Mouse (Mus musculus): ENCODE results near the gene Ccdc180. TPM values are rescaled to one million over a fixed set of nuclear protein-coding genes. Genes with fewer than 3 reads are reported as not detected.

The Ccdc180 gene
- polyA plus RNA-seq, 1 experiment from 2014 or later: 0.10 TPM

DNA sequence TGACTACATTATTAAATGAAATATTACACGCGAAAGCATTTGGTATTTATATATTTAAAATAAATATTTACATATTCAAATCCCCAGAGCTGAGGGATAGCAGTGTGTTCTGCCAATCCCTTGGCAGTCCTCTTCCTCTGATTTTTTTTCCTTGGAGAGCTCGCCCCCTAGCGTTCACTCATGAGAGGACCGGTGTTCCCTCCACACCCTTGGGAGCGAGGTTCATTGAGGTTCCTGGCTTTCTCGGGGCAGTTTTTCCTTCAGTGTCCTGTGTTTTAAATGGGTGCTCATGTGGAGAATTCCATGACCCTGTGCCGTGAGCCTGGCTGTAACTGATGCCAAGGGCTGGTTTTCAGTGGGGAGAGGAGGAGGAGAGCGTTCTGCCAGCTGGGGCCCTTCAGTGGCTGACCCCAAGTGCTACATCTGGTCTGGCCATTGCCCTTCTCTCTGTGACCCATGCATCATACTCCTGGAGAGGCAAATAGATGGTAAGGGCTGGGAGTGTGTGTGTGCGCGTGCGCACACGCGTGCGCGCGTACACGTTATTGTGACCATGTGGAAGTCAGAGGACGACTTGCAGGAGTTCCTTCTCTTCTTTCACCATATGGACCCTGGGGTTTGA lies 34.2 kb upstream of the Ccdc180 start:
- Histone ChIP-seq H3K27me3 (replicated peaks; ENCODE audit: control insufficient read depth, insufficient read depth, low read length) (no peaks in the 10 kb centered on the region), H3K4me3 (ENCODE audit: low read depth, low read length) (no peak overlapping the region), H3K9ac (ENCODE audit: low read length) (no peak overlapping the region), H3K4me2 (ENCODE audit: low read length) (no peak overlapping the region), H3K27ac (ENCODE audit: low read depth, low read length) (no peak overlapping the region), H3K36me3 (ENCODE audit: control insufficient read depth, insufficient read depth, low read length) (no peaks in the 10 kb centered on the region), H3K4me1 (ENCODE audit: control insufficient read depth, insufficient read depth, low read length) (no peaks in the 10 kb centered on the region), H3K9me3 (replicated peaks; ENCODE audit: control insufficient read depth, low read length) (no peaks in the 10 kb centered on the region)
- WGBS: 51% methylated on average over 19 of the region's 19 CpGs
- DNase-seq (ENCODE audit: low spot score) (peak; percentile 89), ATAC-seq (peak; percentile 80)

DNA sequence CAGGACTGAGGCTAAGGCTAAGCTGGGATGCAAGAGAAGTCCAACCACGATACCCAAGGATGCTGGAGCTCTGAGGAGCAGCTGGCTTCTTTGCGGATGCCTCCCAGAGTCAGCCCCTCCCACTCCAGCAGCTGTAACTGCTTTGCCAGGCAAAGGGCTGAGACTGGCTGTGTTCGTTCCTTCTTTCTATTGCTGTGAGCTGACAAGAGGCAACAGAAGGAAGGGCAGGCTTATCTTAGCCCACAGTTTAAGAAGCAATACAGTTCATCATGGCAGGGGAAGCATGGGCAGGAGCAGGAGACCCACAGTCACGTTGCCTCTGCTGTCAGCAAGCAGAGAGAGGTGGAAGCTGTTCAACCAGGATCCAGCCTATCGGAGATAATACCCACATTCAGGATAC lies 28.9 kb upstream of the Ccdc180 start:
- H3K9ac ChIP-seq (ENCODE audit: low read length): no peak overlapping the region
- H3K27ac ChIP-seq (ENCODE audit: low read depth, low read length): no peak overlapping the region

GRCm38 (mm10) chr4:45867416-45867815 lies 22.7 kb upstream of the Ccdc180 start:
- Histone ChIP-seq H3K9ac (ENCODE audit: low read length) (no peak overlapping the region), H3K27ac (ENCODE audit: low read depth, low read length) (no peak overlapping the region), H3K4me3 (ENCODE audit: low read depth, low read length) (no peak overlapping the region), H3K4me2 (ENCODE audit: low read length) (no peak overlapping the region), H3K9me3 (replicated peaks; ENCODE audit: control insufficient read depth, low read length) (no peaks in the 10 kb centered on the region), H3K27me3 (replicated peaks; ENCODE audit: control insufficient read depth, insufficient read depth, low read length) (no peaks in the 10 kb centered on the region), H3K36me3 (ENCODE audit: control insufficient read depth, insufficient read depth, low read length) (no peaks in the 10 kb centered on the region), H3K4me1 (ENCODE audit: control insufficient read depth, insufficient read depth, low read length) (no peaks in the 10 kb centered on the region)
- DNase-seq (ENCODE audit: low spot score): no peak
- WGBS: 48% methylated on average over 8 of the region's 8 CpGs
- no peak for ATAC-seq

More for the DNA sequence above, 28.9 kb upstream of the Ccdc180 start:
- Histone ChIP-seq H3K27me3 (replicated peaks; ENCODE audit: control insufficient read depth, insufficient read depth, low read length) (no peaks in the 10 kb centered on the region), H3K4me1 (ENCODE audit: control insufficient read depth, insufficient read depth, low read length) (no peaks in the 10 kb centered on the region), H3K4me2 (ENCODE audit: low read length) (no peak overlapping the region), H3K36me3 (ENCODE audit: control insufficient read depth, insufficient read depth, low read length) (no peaks in the 10 kb centered on the region), H3K9me3 (replicated peaks; ENCODE audit: control insufficient read depth, low read length) (no peaks in the 10 kb centered on the region), H3K4me3 (ENCODE audit: low read depth, low read length) (no peak overlapping the region)
- ATAC-seq (no peak), DNase-seq (ENCODE audit: low spot score) (peak; percentile 24)
- 62% methylated on average over 5 of the region's 5 CpGs for WGBS

DNA sequence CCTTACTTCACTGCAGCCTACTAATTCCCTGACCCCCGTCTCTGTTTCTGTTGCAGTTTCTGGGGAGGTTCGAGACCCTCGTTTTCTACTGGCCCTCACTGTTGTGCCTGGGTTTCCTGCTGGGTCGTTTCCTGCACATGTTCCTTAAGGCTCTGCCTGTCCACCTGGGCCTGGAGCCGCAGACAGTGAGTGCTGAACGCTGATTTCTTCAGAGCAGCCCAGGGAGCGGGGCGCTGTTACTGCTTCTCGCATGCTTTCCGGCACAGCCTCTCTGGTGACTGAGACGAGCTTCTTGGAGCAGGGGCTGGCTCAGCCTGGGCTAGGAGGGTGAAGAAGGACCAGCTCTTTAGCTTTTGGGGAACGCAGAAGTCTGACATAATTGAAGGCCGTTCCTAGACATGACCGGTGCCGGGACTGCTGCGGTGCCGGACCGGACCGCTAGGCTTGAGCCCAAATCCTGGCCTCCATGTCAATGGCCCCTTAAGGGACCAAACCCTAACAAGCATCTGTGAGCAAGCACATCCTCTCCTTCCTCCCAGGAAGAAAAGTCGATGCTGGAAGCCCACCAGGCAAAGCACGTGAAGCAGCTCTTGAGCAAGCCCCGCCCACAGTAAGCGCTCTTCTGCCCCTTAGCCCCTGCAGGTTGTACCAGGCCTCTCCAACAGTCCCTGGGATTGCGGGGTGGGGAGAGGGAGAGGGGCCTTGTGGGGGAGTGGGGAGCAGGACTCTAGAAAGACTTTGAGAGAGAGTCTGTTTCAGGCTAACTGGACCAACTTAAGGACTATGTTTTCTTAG lies 20.9 kb upstream of the Ccdc180 start:
- H3K9me3 ChIP-seq (replicated peaks; ENCODE audit: control insufficient read depth, low read length): no peaks in the 10 kb centered on the region
- DNase-seq (ENCODE audit: low spot score): no peak
- 0 out of 2 replicates have a peak overlapping the region, but pooled peaks have one; percentile 18 for H3K4me2 ChIP-seq (ENCODE audit: low read length)
- H3K9ac ChIP-seq (ENCODE audit: low read length): no peak overlapping the region
- H3K4me1 ChIP-seq (ENCODE audit: control insufficient read depth, insufficient read depth, low read length): no peaks in the 10 kb centered on the region
- H3K4me3 ChIP-seq (ENCODE audit: low read depth, low read length): no peak overlapping the region
- no peaks in the 10 kb centered on the region for H3K27me3 ChIP-seq (replicated peaks; ENCODE audit: control insufficient read depth, insufficient read depth, low read length)
- H3K36me3 ChIP-seq (ENCODE audit: control insufficient read depth, insufficient read depth, low read length): no peaks in the 10 kb centered on the region
- ATAC-seq: no peak
- WGBS: 22% methylated on average over 24 of the region's 24 CpGs
- no peak overlapping the region for H3K27ac ChIP-seq (ENCODE audit: low read depth, low read length)

DNA sequence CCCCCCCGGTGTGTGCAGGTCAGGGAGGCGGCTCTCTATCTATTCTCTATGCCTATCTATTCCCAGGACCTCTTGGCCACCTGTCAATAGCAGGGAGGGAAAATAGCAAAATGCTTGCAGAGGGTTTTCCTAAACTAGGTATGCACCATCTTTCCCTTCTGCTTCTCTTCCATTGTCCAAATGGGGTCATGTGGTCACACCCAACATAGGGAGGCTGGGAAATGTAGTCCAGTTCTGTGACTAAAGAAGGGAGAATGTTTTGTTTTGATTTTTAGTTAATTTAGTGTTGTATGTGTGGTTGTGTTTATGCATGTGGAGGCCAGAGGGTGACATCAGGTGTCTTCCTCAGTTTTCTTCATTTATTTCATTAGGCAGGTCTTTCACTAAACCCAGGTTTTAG lies 18.0 kb upstream of the Ccdc180 start:
- no peak overlapping the region for H3K4me3 ChIP-seq (ENCODE audit: low read depth, low read length)
- no peaks in the 10 kb centered on the region for H3K36me3 ChIP-seq (ENCODE audit: control insufficient read depth, insufficient read depth, low read length)
- no peak overlapping the region for H3K4me2 ChIP-seq (ENCODE audit: low read length)
- ATAC-seq (no peak), DNase-seq (ENCODE audit: low spot score) (no peak)
- no peak overlapping the region for H3K27ac ChIP-seq (ENCODE audit: low read depth, low read length)
- H3K27me3 ChIP-seq (replicated peaks; ENCODE audit: control insufficient read depth, insufficient read depth, low read length): no peaks in the 10 kb centered on the region
- no peaks in the 10 kb centered on the region for H3K4me1 ChIP-seq (ENCODE audit: control insufficient read depth, insufficient read depth, low read length)
- no peak overlapping the region for H3K9ac ChIP-seq (ENCODE audit: low read length)
- H3K9me3 ChIP-seq (replicated peaks; ENCODE audit: control insufficient read depth, low read length): no peaks in the 10 kb centered on the region; the same call in 1 of the 2 replicates
- WGBS: 90% methylated on average over 2 of the region's 2 CpGs

- WGBS: 41% methylated on average over 5 of the region's 5 CpGs
- no peak overlapping the region for H3K4me2 ChIP-seq (ENCODE audit: low read length)
- no peaks in the 10 kb centered on the region for H3K36me3 ChIP-seq (ENCODE audit: control insufficient read depth, insufficient read depth, low read length)
- no peaks in the 10 kb centered on the region for H3K27me3 ChIP-seq (replicated peaks; ENCODE audit: control insufficient read depth, insufficient read depth, low read length)
- H3K9me3 ChIP-seq (replicated peaks; ENCODE audit: control insufficient read depth, low read length): no peaks in the 10 kb centered on the region; the same call in 1 of the 2 replicates
- no peak overlapping the region for H3K9ac ChIP-seq (ENCODE audit: low read length)
- DNase-seq (ENCODE audit: low spot score) (peak; percentile 84), ATAC-seq (no peak)
- H3K27ac ChIP-seq (ENCODE audit: low read depth, low read length): no peak overlapping the region
- no peaks in the 10 kb centered on the region for H3K4me1 ChIP-seq (ENCODE audit: control insufficient read depth, insufficient read depth, low read length)
- no peak overlapping the region for H3K4me3 ChIP-seq (ENCODE audit: low read depth, low read length)
Observed at GRCm38 (mm10) chr4:45878929-45879328, 11.2 kb upstream of the Ccdc180 start.

DNA sequence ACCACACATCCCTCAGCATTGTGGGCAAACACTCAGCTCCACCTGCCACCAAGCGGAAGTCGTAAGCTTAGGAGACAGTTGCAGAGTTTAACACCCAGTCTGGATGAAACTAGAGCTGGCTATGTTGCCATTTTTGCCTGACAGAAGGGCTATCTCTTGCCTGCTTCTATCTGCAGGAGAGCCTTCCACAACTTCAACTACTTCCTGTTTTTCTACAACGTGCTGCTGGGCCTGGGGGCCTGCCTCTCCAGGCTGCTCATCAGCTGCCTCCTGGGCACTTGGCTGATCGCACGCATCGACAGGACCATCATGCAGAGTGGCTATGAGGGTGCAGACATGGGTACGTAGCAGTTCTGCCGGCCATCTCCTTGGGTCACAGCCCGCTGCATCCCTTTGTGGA lies 7.6 kb upstream of the Ccdc180 start:
- ATAC-seq: no peak
- DNase-seq (ENCODE audit: low spot score): no peak
- no peaks in the 10 kb centered on the region for H3K27me3 ChIP-seq (replicated peaks; ENCODE audit: control insufficient read depth, insufficient read depth, low read length)
- no peaks in the 10 kb centered on the region for H3K4me1 ChIP-seq (ENCODE audit: control insufficient read depth, insufficient read depth, low read length)
- H3K9ac ChIP-seq (ENCODE audit: low read length): no peak overlapping the region
- no peaks in the 10 kb centered on the region for H3K36me3 ChIP-seq (ENCODE audit: control insufficient read depth, insufficient read depth, low read length)
- H3K27ac ChIP-seq (ENCODE audit: low read depth, low read length): no peak overlapping the region
- no peaks in the 10 kb centered on the region for H3K9me3 ChIP-seq (replicated peaks; ENCODE audit: control insufficient read depth, low read length)
- WGBS: 92% methylated on average over 9 of the region's 9 CpGs
- H3K4me2 ChIP-seq (ENCODE audit: low read length): no peak overlapping the region
- no peak overlapping the region for H3K4me3 ChIP-seq (ENCODE audit: low read depth, low read length)

GRCm38 (mm10) chr4:45883250-45883649 lies 6.9 kb upstream of the Ccdc180 start:
- Histone ChIP-seq H3K4me2 (ENCODE audit: low read length) (no peak overlapping the region), H3K4me3 (ENCODE audit: low read depth, low read length) (no peak overlapping the region), H3K27me3 (replicated peaks; ENCODE audit: control insufficient read depth, insufficient read depth, low read length) (no peaks in the 10 kb centered on the region), H3K27ac (ENCODE audit: low read depth, low read length) (no peak overlapping the region), H3K36me3 (ENCODE audit: control insufficient read depth, insufficient read depth, low read length) (no peaks in the 10 kb centered on the region), H3K9ac (ENCODE audit: low read length) (no peak overlapping the region), H3K9me3 (replicated peaks; ENCODE audit: control insufficient read depth, low read length) (no peaks in the 10 kb centered on the region), H3K4me1 (ENCODE audit: control insufficient read depth, insufficient read depth, low read length) (no peaks in the 10 kb centered on the region)
- DNase-seq (ENCODE audit: low spot score): no peak
- ATAC-seq: no peak
- WGBS: 95% methylated on average over 16 of the region's 16 CpGs

DNA sequence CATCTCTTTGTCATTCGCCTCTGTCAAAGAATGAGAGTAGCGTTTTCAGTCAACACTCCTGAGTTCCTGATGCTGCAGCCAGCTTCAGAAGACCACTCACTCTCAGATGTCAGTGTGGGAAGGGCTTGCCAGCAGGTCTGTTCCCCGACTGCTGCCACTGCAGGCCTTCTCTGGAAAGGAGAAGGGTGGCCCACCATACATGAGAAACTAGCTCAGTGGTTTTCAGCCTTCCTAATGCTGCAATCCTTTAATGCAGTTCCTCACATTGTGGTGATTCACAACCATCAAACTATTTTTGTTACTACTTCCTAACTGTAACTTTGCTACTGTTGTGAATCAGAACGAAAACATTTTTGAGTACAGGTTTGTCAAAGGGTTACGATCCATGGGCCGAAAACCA lies 616 bp upstream of the Ccdc180 start:
- H3K36me3 ChIP-seq (ENCODE audit: control insufficient read depth, insufficient read depth, low read length): no peaks in the 10 kb centered on the region
- no peak overlapping the region for H3K27ac ChIP-seq (ENCODE audit: low read depth, low read length)
- no peak overlapping the region for H3K4me2 ChIP-seq (ENCODE audit: low read length)
- no peaks in the 10 kb centered on the region for H3K9me3 ChIP-seq (replicated peaks; ENCODE audit: control insufficient read depth, low read length)
- no peak overlapping the region for H3K4me3 ChIP-seq (ENCODE audit: low read depth, low read length)
- DNase-seq (ENCODE audit: low spot score) (no peak), ATAC-seq (no peak)
- H3K4me1 ChIP-seq (ENCODE audit: control insufficient read depth, insufficient read depth, low read length): 0 out of 2 replicates have a peak, but pooled peaks cover 6% of the 10 kb centered on the region
- no peak overlapping the region for H3K9ac ChIP-seq (ENCODE audit: low read length)
- no peaks in the 10 kb centered on the region for H3K27me3 ChIP-seq (replicated peaks; ENCODE audit: control insufficient read depth, insufficient read depth, low read length)
- WGBS: 51% methylated on average over 6 of the region's 6 CpGs
